Mouse (Mus musculus) layer of hippocampus, adult 9-10 months (tissue): ENCODE measurements at regions not wholly inside any gene's neighbourhood (a gene's known extent, or its start where the extent isn't known, plus 50 kb on each side); places are given as distances from the start of the nearest gene placed in this dataset.

Experiments
- DNase-seq: peaks from one replicate; pipeline ENCODE4 v3.0.0; 2022; ENCODE audit warnings: low spot score

GRCm38 (mm10) chr4:142358866-142359265 is 119.7 kb upstream of the Kazn start:
- DNase-seq: no peak

- DNase-seq: no peak
These were observed 116.2 kb upstream of the Kazn start for GRCm38 (mm10) chr4:142355387-142355786.

GRCm38 (mm10) chr4:142353526-142353925 is 114.3 kb upstream of the Kazn start:
- DNase-seq: no peak

GRCm38 (mm10) chr4:142351831-142352230 is 112.6 kb upstream of the Kazn start:
- DNase-seq: no peak

GRCm38 (mm10) chr4:142350986-142351385 is 111.8 kb upstream of the Kazn start:
- DNase-seq: no peak

- DNase-seq: no peak
These were observed 109.7 kb upstream of the Kazn start for GRCm38 (mm10) chr4:142348910-142349309.

GRCm38 (mm10) chr4:142342482-142343206 is 103.4 kb upstream of the Kazn start:
- DNase-seq: no peak

GRCm38 (mm10) chr4:142341305-142341704 is 102.1 kb upstream of the Kazn start:
- DNase-seq: no peak

GRCm38 (mm10) chr4:142340057-142340456 is 100.9 kb upstream of the Kazn start:
- DNase-seq: no peak

GRCm38 (mm10) chr4:142337701-142338100 is 98.5 kb upstream of the Kazn start:
- no peak for DNase-seq

GRCm38 (mm10) chr4:142336943-142337342 is 97.7 kb upstream of the Kazn start:
- no peak for DNase-seq

- DNase-seq: no peak
These were observed 94.9 kb upstream of the Kazn start for GRCm38 (mm10) chr4:142334084-142334483.

GRCm38 (mm10) chr4:142330599-142330998 is 91.4 kb upstream of the Kazn start:
- DNase-seq: no peak

GRCm38 (mm10) chr4:142329600-142329999 is 90.4 kb upstream of the Kazn start:
- no peak for DNase-seq

GRCm38 (mm10) chr4:142326511-142326910 is 87.3 kb upstream of the Kazn start:
- no peak for DNase-seq

- DNase-seq: no peak
These were observed 82.1 kb upstream of the Kazn start for GRCm38 (mm10) chr4:142321209-142321863.

- DNase-seq: no peak
These were observed 71.1 kb upstream of the Kazn start for GRCm38 (mm10) chr4:142310282-142310681.

- DNase-seq: no peak
These were observed 69.1 kb upstream of the Kazn start for GRCm38 (mm10) chr4:142308271-142308670.

- no peak for DNase-seq
These were observed 68.1 kb upstream of the Kazn start for GRCm38 (mm10) chr4:142307321-142307720.

- DNase-seq: no peak
These were observed 66.9 kb upstream of the Kazn start for GRCm38 (mm10) chr4:142306076-142306475.

- no peak for DNase-seq
These were observed 64.3 kb upstream of the Kazn start for GRCm38 (mm10) chr4:142303374-142304020.

- no peak for DNase-seq
These were observed 63.5 kb upstream of the Kazn start for GRCm38 (mm10) chr4:142302724-142303120.

GRCm38 (mm10) chr4:142302041-142302723 is 63.0 kb upstream of the Kazn start:
- DNase-seq: no peak
